Mouse (Mus musculus) stomach, postnatal 0 days (tissue): Measurements from ENCODE around the gene Fxyd1.

Experiments used
- CTCF ChIP-seq: IDR thresholded peaks from 2 replicates; pipeline ENCODE4 v1.5.1; 2016; ENCODE audit warnings: antibody characterized with exemption, low read depth, mild to moderate bottlenecking, moderate library complexity
- EP300 ChIP-seq: optimal IDR thresholded peaks from 2 replicates; pipeline ENCODE3; 2016; ENCODE audit warnings: antibody characterized with exemption

DNA sequence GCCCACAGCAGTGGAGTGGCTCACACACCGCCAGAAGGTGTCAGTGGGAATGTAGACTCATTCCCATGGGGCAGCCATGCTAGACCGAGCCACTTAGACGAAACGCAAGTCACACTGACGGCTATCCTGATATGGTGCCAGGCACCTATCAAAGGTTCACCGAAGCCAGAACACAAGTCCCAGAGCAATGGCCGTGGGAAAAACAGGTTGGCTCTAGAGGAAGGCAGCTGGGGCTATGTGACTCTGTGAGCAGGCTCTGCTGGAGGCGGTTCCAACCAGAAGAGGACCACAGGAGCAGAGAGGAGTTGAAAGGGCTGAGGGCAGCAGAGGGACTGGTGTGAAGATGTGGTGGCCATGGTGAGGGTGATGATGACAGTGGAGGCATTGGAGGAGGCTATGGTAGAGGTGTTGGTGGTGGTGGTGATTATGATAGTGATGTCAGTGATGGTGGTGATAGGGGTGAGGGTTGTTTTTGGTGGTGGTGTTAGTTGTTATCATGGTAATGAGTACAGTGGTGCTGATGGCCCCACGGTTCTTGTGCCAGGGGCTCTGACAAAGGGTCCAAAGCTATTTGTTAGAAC lies 29.3 kb upstream of the Fxyd1 start:
- TF ChIP-seq CTCF (no peak), EP300 (no peak)
